In the genomic region with DNA sequence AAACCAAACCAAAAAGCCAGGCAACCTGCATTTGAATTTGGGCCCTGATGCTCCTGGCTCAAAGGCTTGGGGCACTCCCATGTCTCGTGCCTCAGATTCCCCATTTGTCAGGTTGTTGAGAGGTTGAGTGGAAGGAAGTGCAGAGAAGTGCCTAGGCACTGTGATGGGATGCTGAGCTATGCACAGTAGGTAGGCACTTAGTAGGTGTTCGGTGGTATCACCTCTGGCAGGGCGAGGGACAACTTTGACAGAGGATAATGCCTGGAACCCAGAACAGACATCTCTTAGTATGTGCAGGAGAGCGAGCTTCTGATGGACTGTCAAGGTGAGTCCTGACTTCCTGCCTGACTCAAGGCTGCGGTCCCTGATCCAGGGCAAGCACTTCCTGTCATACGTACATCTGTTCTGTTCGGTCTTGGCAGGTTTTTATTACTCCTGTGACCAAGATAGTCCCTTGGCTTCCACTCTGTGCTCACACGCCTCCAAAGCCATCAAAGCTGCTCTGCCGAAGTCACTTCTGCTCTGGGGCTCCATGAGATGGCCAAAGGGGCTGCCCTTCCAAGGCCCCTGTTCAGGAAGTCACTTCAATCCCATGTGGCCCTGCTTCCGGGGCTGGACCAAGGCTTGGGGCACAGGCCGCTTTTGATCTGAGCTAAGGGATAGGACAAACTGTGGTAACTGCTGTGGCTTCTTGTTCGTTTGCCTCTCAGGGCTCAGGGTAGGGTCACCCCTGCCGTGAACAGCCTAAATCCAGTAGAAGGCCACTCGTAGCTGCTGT, we compare ENCODE assay signal across 9 mouse cellular contexts.
DNase-seq lines count a peak whose midpoint lies in the region; ATAC-seq lines count a peak whose summit lies in the region.
"Had no signal": no experiment of that assay in that cellular context is flagged by ENCODE, and none has a peak within 500 bp of the region (broad histone marks: within the 10 kb centered on the region; RNA-seq: fewer than 3 reads in every experiment).

No protein-coding gene starts in this region.

- peaks cover 28% of the 10 kb centered on the region for H3K36me3 ChIP-seq in hindbrain, embryonic 10.5 days
- H3K36me3 ChIP-seq in hindbrain, embryonic 13.5 days = no peaks in the 10 kb centered on the region
- H3K36me3 ChIP-seq in limb, embryonic 13.5 days = peaks cover 21% of the 10 kb centered on the region

- peak overlapping the region; percentile 42 for H3K27ac ChIP-seq in hindbrain, embryonic 10.5 days
- H3K27ac ChIP-seq in hindbrain, embryonic 13.5 days = no peak overlapping the region
- H3K27ac ChIP-seq in limb, embryonic 13.5 days = peak overlapping the region; percentile 28; the same call in 1 of the 2 replicates

- DNase-seq in hindbrain, embryonic 10.5 days (ENCODE audit: low spot score) = no peak
- peak; percentile 54 for DNase-seq in thymus, postnatal 14 days
- DNase-seq in thymus, postnatal 36 days = no peak
- no peak for DNase-seq in testis, postnatal 10 days (ENCODE audit: low spot score)
- no peak for DNase-seq in right cerebral cortex, postnatal 4 days
- DNase-seq in frontal cortex, postnatal 14 days (ENCODE audit: low spot score in 2 of 2) = no peak
- DNase-seq: lung, postnatal 10 days had no signal

- H3K4me2 ChIP-seq in hindbrain, embryonic 13.5 days = no peak overlapping the region
- H3K4me2 ChIP-seq in limb, embryonic 13.5 days (replicated peaks) = no peak overlapping the region

- H3K4me1 ChIP-seq in hindbrain, embryonic 10.5 days (replicated peaks) = peaks cover 65% of the 10 kb centered on the region
- peaks cover 62% of the 10 kb centered on the region for H3K4me1 ChIP-seq in hindbrain, embryonic 13.5 days (replicated peaks)
- peaks cover 89% of the 10 kb centered on the region for H3K4me1 ChIP-seq in limb, embryonic 13.5 days

- H3K9me3 ChIP-seq in hindbrain, embryonic 10.5 days = no peaks in the 10 kb centered on the region
- H3K9me3 ChIP-seq in hindbrain, embryonic 13.5 days = no peaks in the 10 kb centered on the region
- no peaks in the 10 kb centered on the region for H3K9me3 ChIP-seq in limb, embryonic 13.5 days

- ATAC-seq in hindbrain, embryonic 13.5 days (ENCODE audit: low FRiP score) = no peak
- ATAC-seq in limb, embryonic 13.5 days (ENCODE audit: low FRiP score, low read depth) = no peak

- no peak overlapping the region for H3K4me3 ChIP-seq in hindbrain, embryonic 10.5 days
- H3K4me3 ChIP-seq in hindbrain, embryonic 13.5 days = no peak overlapping the region
- H3K4me3 ChIP-seq in limb, embryonic 13.5 days = no peak overlapping the region

- no peaks in the 10 kb centered on the region for H3K27me3 ChIP-seq in hindbrain, embryonic 10.5 days (ENCODE audit: insufficient read depth, poor library complexity, severe bottlenecking)
- no peaks in the 10 kb centered on the region for H3K27me3 ChIP-seq in hindbrain, embryonic 13.5 days
- H3K27me3 ChIP-seq in limb, embryonic 13.5 days = no peaks in the 10 kb centered on the region

- WGBS in hindbrain, embryonic 10.5 days = 69% methylated on average over 14 of the region's 14 CpGs
- 79% methylated on average over 14 of the region's 14 CpGs for WGBS in hindbrain, embryonic 13.5 days
- WGBS in limb, embryonic 13.5 days = 45% methylated on average over 14 of the region's 14 CpGs

- H3K9ac ChIP-seq in hindbrain, embryonic 13.5 days = no peak overlapping the region
- no peak overlapping the region for H3K9ac ChIP-seq in limb, embryonic 13.5 days
